Mouse (Mus musculus): ENCODE measurements around the gene U2af1.

DNA sequence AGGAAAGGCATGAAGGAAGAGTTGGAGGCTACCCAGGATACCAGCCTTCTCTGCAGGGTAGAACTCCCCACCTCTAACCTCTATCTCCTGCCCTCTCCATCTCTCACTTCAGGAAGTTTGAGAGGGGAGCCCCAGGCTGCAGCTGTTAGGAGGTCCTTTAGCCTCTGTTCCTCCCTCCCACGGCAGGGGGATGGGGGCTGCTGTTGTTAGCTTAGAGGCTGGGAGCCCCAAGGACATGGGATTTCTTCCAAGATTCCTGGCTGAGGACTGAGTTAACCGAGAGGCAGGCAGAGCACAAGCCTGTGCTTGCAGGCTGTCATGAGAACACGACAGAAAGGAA is 27.5 kb upstream of the U2af1 start:
- TF ChIP-seq CHD2 (IDR thresholded peaks at IDR 0.05; ENCODE audit: low read length) (no peak), CTCF (IDR thresholded peaks at IDR 0.05 in 2 of 3, conservative IDR thresholded peaks at IDR 0.05 in 1 of 3; ENCODE audit: control insufficient read depth in 1 of 3, insufficient read depth in 1 of 3, low read depth in 2 of 3, low read length in 3 of 3, poor library complexity in 1 of 3, severe bottlenecking in 1 of 3) (no peak), E2F4 (IDR thresholded peaks at IDR 0.05; ENCODE audit: borderline replicate concordance, low read depth, low read length) (no peak), MXI1 (IDR thresholded peaks at IDR 0.05; ENCODE audit: low read depth, low read length) (no peak), EP300 (IDR thresholded peaks at IDR 0.05; ENCODE audit: low read depth in 1 of 2, low read length in 2 of 2) (no peak), USF1 (IDR thresholded peaks at IDR 0.05; ENCODE audit: low read depth, low read length) (no peak)

Measured in MEL (cell line).